Mouse (Mus musculus): ENCODE data around the gene Ano10.
"Not testable (repeated sequence)": the region's sequence is repeated elsewhere in the genome, so short reads cannot be mapped to it uniquely, and the experiment has no call there.

Gene Ano10

GRCm38 (mm10) chr9:122185061-122185460 lies 109.2 kb downstream of the Ano10 start:
- in situ Hi-C loops (cut with MboI; ENCODE audit: low pct_unique_long_range_greater_than_20kb in 1 of 2, low sequenced_read_pairs in 2 of 2, unreplicated experiment in 1 of 2), result loop anchor here in 1 of 2 experiments (10.0 kb wide), 1 partner anchor 160 kb away; no protein-coding TSS in a partner anchor

- in situ Hi-C loops (cut with MboI; ENCODE audit: low pct_unique_long_range_greater_than_20kb in 1 of 2, low sequenced_read_pairs in 2 of 2, unreplicated experiment in 1 of 2), result loop anchor here in 1 of 2 experiments (10.0 kb wide), 1 partner anchor 160 kb away; no protein-coding TSS in a partner anchor
These were observed 109.9 kb downstream of the Ano10 start for GRCm38 (mm10) chr9:122184329-122184728.

DNA sequence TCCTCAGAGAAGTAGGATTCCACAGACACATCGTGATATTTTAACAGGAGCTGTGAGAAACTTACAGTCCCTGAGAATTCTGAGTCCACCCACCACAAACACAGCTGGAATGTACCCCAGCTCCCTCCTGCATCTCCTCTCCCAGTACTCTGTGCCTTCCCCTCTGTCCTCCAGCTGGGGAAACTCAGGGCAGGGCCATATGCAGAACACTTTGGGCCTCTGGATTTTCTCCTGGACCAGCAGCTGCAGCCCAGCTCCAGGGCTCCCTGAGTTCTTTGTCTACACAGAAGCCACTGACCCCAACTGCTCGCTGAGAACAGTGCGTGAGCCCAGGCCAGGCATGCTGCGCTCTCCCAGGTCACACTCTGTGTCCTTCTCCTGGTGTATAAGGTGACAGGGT lies 111.1 kb downstream of the Ano10 start:
- in situ Hi-C loops (cut with MboI; ENCODE audit: low pct_unique_long_range_greater_than_20kb in 1 of 2, low sequenced_read_pairs in 2 of 2, unreplicated experiment in 1 of 2), result loop anchor here in 1 of 2 experiments (10.0 kb wide), 1 partner anchor 158 kb away; no protein-coding TSS in a partner anchor

DNA sequence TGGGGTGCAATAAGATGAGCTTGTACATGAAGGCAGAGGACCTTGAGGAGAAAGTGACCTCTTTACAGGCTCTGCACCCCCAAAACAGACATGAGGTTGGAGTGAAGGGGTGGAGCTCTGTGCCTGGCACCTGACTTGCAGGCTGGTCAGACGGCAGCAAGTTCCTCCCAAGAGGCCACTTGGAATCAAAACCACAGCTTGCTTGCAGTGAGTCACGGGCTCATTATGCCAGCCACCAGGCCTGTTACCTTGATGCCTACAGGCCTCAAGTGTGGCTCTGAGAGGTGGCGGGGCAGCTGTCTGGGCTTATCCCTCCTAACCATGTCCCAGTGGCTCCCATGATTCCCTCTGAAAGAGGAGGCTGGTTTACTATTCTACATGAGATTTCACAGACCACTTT lies 114.1 kb downstream of the Ano10 start:
- in situ Hi-C loops (cut with MboI; ENCODE audit: low pct_unique_long_range_greater_than_20kb in 1 of 2, low sequenced_read_pairs in 2 of 2, unreplicated experiment in 1 of 2), result loop anchor here in 1 of 2 experiments (10.0 kb wide), 1 partner anchor 155 kb away; no protein-coding TSS in a partner anchor

- in situ Hi-C loops (cut with MboI; ENCODE audit: low pct_unique_long_range_greater_than_20kb in 1 of 2, low sequenced_read_pairs in 2 of 2, unreplicated experiment in 1 of 2), result no loop called here
These were observed 115.8 kb downstream of the Ano10 start for GRCm38 (mm10) chr9:122178427-122178826.

GRCm38 (mm10) chr9:122177256-122178220 lies 116.7 kb downstream of the Ano10 start:
- in situ Hi-C loops (cut with MboI; ENCODE audit: low pct_unique_long_range_greater_than_20kb in 1 of 2, low sequenced_read_pairs in 2 of 2, unreplicated experiment in 1 of 2), result no loop called here

DNA sequence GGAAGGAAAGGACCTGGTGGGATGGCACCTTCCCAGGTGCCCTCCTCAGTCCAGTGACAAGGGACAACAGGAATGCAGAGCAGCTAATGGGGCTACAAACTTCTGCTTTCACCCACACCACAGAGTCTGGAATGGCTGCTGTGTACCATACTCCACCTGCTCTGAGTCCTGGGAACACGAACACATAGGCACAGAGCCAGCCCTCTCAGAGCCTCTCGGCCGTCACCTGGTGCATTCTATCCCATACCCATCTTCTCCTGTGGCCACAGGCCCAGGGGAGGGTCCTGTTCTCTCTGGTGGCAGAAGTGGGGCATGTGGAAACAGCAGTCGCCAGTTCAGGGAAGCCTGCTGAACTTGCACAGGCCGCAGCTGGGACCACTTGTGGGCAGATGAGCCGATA lies 119.5 kb downstream of the Ano10 start:
- in situ Hi-C loops (cut with MboI; ENCODE audit: low pct_unique_long_range_greater_than_20kb in 1 of 2, low sequenced_read_pairs in 2 of 2, unreplicated experiment in 1 of 2), result no loop called here

DNA sequence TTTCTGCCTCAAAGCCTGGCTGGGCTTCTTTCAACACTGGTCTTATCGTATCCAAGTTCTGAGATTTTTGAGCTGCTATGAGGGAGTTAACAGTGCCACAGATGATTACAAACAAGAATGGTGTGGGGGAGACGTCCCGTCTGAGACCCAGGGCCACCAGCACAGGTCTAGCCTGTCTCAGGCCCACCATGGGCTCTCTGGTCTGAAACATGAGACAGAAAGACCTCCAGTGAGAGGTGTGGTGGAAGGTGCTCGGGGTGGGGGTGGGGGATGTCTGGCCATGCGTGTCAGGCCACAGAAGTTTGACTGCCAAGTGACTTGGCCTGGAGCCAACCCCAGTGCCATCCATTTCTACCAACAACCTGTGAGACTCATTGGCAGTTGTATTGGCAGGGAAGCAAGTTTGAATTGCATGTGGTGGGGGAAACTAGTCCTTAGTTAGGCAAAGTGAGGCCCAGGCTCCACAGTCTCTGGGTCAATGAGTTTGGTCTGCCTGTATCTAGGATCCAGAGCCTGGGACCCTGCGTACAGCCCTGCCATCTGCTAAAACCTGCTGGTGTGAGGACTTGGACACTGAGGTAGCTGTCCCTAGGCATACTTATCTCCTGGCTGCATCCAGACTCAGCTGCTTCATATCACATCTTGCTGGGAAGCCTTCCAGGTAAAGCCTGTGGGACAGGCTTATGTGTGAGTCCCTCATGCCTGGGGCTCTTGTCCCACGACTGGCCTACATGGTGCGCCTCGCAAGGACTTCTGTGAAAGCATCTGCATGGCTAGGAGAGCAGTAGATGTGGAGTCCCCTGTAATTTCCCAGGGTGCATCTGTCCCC lies 120.6 kb downstream of the Ano10 start:
- in situ Hi-C loops (cut with MboI; ENCODE audit: low pct_unique_long_range_greater_than_20kb in 1 of 2, low sequenced_read_pairs in 2 of 2, unreplicated experiment in 1 of 2), result no loop called here

- in situ Hi-C loops (cut with MboI; ENCODE audit: low pct_unique_long_range_greater_than_20kb in 1 of 2, low sequenced_read_pairs in 2 of 2, unreplicated experiment in 1 of 2), result no loop called here
These were observed 121.5 kb downstream of the Ano10 start for GRCm38 (mm10) chr9:122172612-122173186.

DNA sequence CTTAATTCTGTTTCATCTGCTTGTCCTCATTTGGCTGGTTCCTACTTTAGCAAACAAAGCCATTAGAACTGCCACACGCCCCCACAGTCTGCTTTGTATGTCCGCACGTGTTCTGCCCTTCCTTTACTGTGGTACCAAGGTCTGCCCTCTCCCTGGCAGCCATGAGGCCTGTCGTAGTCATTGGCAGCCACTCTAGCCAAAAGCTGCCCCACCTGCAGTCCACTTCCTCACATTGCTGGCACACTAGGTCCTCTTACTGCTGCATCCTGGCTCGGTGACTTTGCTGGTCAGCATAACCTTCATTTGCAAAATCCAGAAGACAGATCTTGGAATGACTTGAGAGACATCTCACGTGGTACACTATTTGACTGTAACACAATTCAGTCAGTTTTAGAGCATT lies 124.3 kb downstream of the Ano10 start:
- in situ Hi-C loops (cut with MboI; ENCODE audit: low pct_unique_long_range_greater_than_20kb in 1 of 2, low sequenced_read_pairs in 2 of 2, unreplicated experiment in 1 of 2), result no loop called here

DNA sequence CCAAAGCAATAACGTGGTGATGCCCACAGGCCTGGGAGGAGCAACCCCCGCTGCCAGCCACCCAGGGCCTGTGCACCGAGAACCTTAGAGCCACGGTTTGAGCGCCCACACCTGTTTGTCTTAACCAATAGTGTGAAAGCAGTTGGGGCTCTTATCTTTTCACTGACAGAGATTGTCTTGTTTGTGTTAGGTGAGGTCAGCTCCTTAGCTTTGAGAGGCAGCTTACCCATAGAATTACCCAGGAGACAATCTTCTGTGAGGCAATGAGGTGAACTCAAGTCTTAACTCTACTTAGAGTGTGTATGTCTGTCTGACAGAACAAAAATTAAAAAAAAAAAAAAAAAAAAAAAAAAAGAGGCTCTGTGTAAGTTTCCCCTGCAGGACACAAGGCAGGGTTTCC lies 126.5 kb downstream of the Ano10 start:
- in situ Hi-C loops (cut with MboI; ENCODE audit: low pct_unique_long_range_greater_than_20kb in 1 of 2, low sequenced_read_pairs in 2 of 2, unreplicated experiment in 1 of 2), result not testable (repeated sequence)

- in situ Hi-C loops (cut with MboI; ENCODE audit: low pct_unique_long_range_greater_than_20kb in 1 of 2, low sequenced_read_pairs in 2 of 2, unreplicated experiment in 1 of 2), result no loop called here
These were observed 129.7 kb downstream of the Ano10 start for GRCm38 (mm10) chr9:122164535-122164934.

- in situ Hi-C loops (cut with MboI; ENCODE audit: low pct_unique_long_range_greater_than_20kb in 1 of 2, low sequenced_read_pairs in 2 of 2, unreplicated experiment in 1 of 2), result no loop called here
These were observed 137.2 kb downstream of the Ano10 start for GRCm38 (mm10) chr9:122157079-122157441.

DNA sequence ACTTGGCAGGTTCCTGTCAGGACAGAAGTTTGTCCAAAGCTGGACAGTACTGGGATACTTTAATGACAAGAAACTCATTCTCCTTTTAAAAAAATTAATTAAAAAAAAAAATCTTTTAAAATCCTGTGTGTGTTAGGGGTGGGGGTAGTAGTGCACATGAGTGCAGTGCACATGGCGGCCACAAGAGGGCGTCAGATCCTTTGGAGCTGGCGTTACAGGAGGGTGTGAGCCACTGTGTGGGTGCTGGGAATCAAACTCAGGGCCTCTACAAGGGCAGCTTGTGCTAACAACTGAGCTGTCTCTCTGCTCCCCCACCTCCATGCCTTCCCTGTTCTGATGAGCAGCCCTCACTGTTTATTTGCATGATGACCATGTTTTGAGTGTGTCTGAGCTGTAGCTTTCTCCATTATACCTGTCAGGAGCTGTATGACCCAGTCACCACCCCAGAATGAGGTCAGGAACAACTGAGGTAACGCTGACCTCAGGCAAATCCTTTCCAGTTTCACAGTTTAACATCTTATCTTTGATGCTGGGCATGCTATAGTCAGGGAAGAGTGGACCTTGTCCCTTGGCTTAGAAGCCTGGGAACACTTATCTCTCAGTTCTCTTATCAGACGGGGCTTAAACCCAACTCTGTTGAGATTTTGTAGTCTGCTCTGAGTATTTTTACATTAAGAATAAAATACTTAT lies 137.7 kb downstream of the Ano10 start:
- in situ Hi-C loops (cut with MboI; ENCODE audit: low pct_unique_long_range_greater_than_20kb in 1 of 2, low sequenced_read_pairs in 2 of 2, unreplicated experiment in 1 of 2), result no loop called here

DNA sequence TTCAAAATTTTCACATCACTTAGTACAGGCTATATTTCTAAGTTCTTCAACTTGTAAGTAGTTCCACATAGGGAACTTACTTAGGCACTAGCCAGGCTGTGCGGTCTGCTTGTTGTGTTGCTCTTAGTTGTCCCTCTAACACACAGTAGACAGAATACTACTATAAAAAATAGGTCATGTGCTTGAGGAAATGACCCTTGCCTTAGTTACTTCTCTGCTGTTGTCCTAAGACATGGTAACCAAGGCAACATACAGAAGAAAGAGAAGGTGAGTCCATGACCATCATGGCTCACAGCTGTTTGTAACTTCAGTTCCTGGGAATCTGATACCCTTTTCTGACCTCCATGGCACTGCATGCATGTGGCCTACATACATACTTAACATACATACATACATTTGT lies 139.0 kb downstream of the Ano10 start:
- in situ Hi-C loops (cut with MboI; ENCODE audit: low pct_unique_long_range_greater_than_20kb in 1 of 2, low sequenced_read_pairs in 2 of 2, unreplicated experiment in 1 of 2), result no loop called here

DNA sequence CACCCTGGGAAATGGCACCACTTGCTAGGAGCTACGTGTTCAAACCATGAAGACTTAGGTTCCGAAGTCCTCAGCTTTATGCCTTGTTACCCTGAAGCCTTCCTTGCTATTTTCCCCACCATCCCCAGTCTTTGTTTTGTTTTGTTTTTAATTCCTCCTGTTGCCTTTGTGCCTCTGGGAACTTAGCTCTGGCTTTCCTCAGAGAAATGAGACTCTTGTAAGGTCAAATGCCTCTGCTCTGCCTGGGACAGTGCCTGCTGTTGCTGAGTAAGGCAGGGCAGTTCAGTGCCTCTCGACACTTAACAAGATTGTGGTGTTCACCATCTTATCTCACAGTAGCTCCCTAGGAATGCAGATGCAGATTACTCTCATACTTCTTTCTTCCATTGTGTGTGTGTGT lies 140.8 kb downstream of the Ano10 start:
- in situ Hi-C loops (cut with MboI; ENCODE audit: low pct_unique_long_range_greater_than_20kb in 1 of 2, low sequenced_read_pairs in 2 of 2, unreplicated experiment in 1 of 2), result no loop called here

DNA sequence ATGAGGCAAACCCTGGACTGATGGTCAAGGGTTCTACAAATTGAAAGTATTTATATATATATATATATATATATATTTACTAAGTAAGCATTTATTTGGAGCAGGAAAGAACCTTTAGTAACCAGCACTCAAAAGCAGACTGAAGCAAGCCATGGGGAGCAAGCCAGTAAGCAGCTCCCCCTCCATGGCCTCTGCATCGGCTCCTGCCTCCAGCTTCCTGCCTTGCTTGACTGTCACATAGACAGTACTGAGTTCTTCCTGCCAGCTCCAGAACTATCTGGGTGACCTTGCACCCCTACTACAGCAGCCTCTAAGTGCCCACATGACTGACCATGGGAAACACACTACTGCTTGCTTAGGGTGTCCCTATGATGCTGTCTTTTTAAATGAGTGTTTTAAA lies 141.7 kb downstream of the Ano10 start:
- in situ Hi-C loops (cut with MboI; ENCODE audit: low pct_unique_long_range_greater_than_20kb in 1 of 2, low sequenced_read_pairs in 2 of 2, unreplicated experiment in 1 of 2), result no loop called here

DNA sequence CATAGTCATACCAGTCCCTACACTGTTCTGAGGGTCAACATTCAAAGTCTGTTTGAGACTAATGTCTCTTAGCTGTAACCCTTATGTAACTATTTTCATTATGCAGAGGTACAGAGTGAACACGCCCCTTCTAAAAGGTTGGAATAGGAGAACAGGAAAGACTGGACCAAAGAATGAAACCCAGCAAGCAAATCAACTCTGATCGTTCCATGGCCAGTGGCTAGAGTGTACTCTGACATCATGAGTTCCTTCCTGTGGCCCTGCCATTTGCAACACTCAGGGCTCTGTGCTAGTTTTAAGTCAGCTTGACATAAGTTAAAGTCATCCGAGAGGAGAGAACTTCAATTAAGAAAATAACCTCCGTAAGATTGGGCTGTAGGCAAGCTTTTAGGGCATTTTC lies 142.2 kb downstream of the Ano10 start:
- in situ Hi-C loops (cut with MboI; ENCODE audit: low pct_unique_long_range_greater_than_20kb in 1 of 2, low sequenced_read_pairs in 2 of 2, unreplicated experiment in 1 of 2), result no loop called here

Data from mouse embryonic stem cell (cell line).